Mouse (Mus musculus): ENCODE measurements at regions not wholly inside any gene's neighbourhood (a gene's known extent, or its start where the extent isn't known, plus 50 kb on each side); places are given as distances from the start of the nearest gene placed in this dataset.

- DNase-seq (ENCODE audit: low spot score in 2 of 2) = no peak
Observed at GRCm38 (mm10) chr10:67430805-67431204, 104.5 kb upstream of the Egr2 start.

- no peak for DNase-seq (ENCODE audit: low spot score in 2 of 2)
Observed at GRCm38 (mm10) chr10:67439042-67439635, 96.1 kb upstream of the Egr2 start.

- DNase-seq (ENCODE audit: low spot score in 2 of 2) = no peak
Observed at GRCm38 (mm10) chr10:67439844-67440243, 95.4 kb upstream of the Egr2 start.

- no peak for DNase-seq (ENCODE audit: low spot score in 2 of 2)
Observed at GRCm38 (mm10) chr10:67441243-67441642, 94.0 kb upstream of the Egr2 start.

- DNase-seq (ENCODE audit: low spot score in 2 of 2) = no peak
Observed at GRCm38 (mm10) chr10:67448875-67449274, 86.4 kb upstream of the Egr2 start.

GRCm38 (mm10) chr10:67454149-67454548, 81.1 kb upstream of the Egr2 start:
- DNase-seq (ENCODE audit: low spot score in 2 of 2) = no peak

- peak in 1 of 2 experiments; percentile 33 for DNase-seq (ENCODE audit: low spot score in 2 of 2)
Observed at GRCm38 (mm10) chr10:67458447-67459272, 76.6 kb upstream of the Egr2 start.

GRCm38 (mm10) chr10:67461321-67461720, 74.0 kb upstream of the Egr2 start:
- no peak for DNase-seq (ENCODE audit: low spot score in 2 of 2)

- DNase-seq (ENCODE audit: low spot score in 2 of 2) = no peak
Observed at GRCm38 (mm10) chr10:67461862-67462261, 73.4 kb upstream of the Egr2 start.

GRCm38 (mm10) chr10:67468724-67469123, 66.6 kb upstream of the Egr2 start:
- no peak for DNase-seq (ENCODE audit: low spot score in 2 of 2)

- no peak for DNase-seq (ENCODE audit: low spot score in 2 of 2)
Observed at GRCm38 (mm10) chr10:67473016-67473415, 62.3 kb upstream of the Egr2 start.

- no peak for DNase-seq (ENCODE audit: low spot score in 2 of 2)
Observed at GRCm38 (mm10) chr10:67474336-67474735, 60.9 kb upstream of the Egr2 start.

- DNase-seq (ENCODE audit: low spot score in 2 of 2) = peak; percentile 37 to 41
Observed at GRCm38 (mm10) chr10:67482268-67482667, 53.0 kb upstream of the Egr2 start.

- no peak for DNase-seq (ENCODE audit: low spot score in 2 of 2)
Observed at GRCm38 (mm10) chr10:67483371-67483770, 51.9 kb upstream of the Egr2 start.

- no peak for DNase-seq (ENCODE audit: low spot score in 2 of 2)
Observed at GRCm38 (mm10) chr10:67484091-67484745, 51.1 kb upstream of the Egr2 start.
